Mouse (Mus musculus): ENCODE measurements around the gene Sfrp5. TPM values are rescaled to one million over a fixed set of nuclear protein-coding genes. Genes with fewer than 3 reads are reported as not detected.

The Sfrp5 gene
- total RNA-seq, 2 experiments from 2014 or later = 6.2 to 6.9 TPM

GRCm38 (mm10) chr19:42148569-42148860 lies 53.5 kb downstream of the Sfrp5 start:
- DNase-seq (ENCODE audit: low spot score in 2 of 2) = no peak

Other genes with a start within 250 kb of the Sfrp5 start
- 10 to 100 TPM; 34.3 to 44.5 TPM for gene Mms19, start 221.1 kb downstream of the Sfrp5 start, total RNA-seq (2021)
- 10 to 100 TPM; 21.6 to 22.4 TPM for gene Ubtd1, start 220.5 kb downstream of the Sfrp5 start, total RNA-seq (2021)
- 1 to 10 TPM in 1 of 2 experiments, under 1 TPM in 1; 0.36 to 2.8 TPM for gene Ankrd2, start 166.3 kb downstream of the Sfrp5 start, total RNA-seq (2021)
- 10 to 100 TPM; 21.5 to 22.6 TPM for gene Hoga1, start 156.6 kb downstream of the Sfrp5 start, total RNA-seq (2021)
- 1 to 10 TPM; 1.5 to 1.6 TPM for gene 4933411K16Rik, start 150.0 kb downstream of the Sfrp5 start, total RNA-seq (2021)
- gene Morn4, start 115.9 kb downstream of the Sfrp5 start, total RNA-seq (2021) = 10 to 100 TPM; 15.0 to 16.0 TPM
- gene Pi4k2a, start 111.8 kb downstream of the Sfrp5 start, total RNA-seq (2021) = 10 to 100 TPM; 37.5 to 42.3 TPM
- 10 to 100 TPM; 15.1 to 15.3 TPM for gene Avpi1, start 73.2 kb downstream of the Sfrp5 start, total RNA-seq (2021)
- gene Marveld1, start 54.9 kb downstream of the Sfrp5 start, total RNA-seq (2021) = 10 to 100 TPM; 45.5 to 47.2 TPM
- 10 to 100 TPM; 61.4 to 63.9 TPM for gene Zfyve27, start 38.3 kb downstream of the Sfrp5 start, total RNA-seq (2021)
- gene Golga7b, start 45.3 kb upstream of the Sfrp5 start, total RNA-seq (2021) = 1 to 10 TPM; 2.3 to 3.4 TPM
- 1 to 10 TPM; 2.6 to 3.9 TPM for gene Crtac1, start 229.5 kb upstream of the Sfrp5 start, total RNA-seq (2021)